Mouse (Mus musculus) adrenal gland, postnatal 4 days (tissue): ENCODE data around the gene Slc27a3. TPM values are rescaled to one million over a fixed set of nuclear protein-coding genes. Genes with fewer than 3 reads are reported as not detected.
"Not testable (repeated sequence)": the region's sequence is repeated elsewhere in the genome, so short reads cannot be mapped to it uniquely, and the experiment has no call there.

Experiments used
- DNase-seq, 2 experiments: peaks; one replicate each; pipeline ENCODE4 v3.0.0; 2021 to 2022; ENCODE audit warnings: low spot score in 2 of 2, mixed read lengths in 2 of 2
- total RNA-seq, 2 experiments: library from RNA; stranded (reverse); gene quantifications; 2 replicates each; pipeline ENCODE4 v1.2.3; 2021

Gene Slc27a3
- total RNA-seq, 2 experiments from 2014 or later = 76.7 to 83.4 TPM

DNA sequence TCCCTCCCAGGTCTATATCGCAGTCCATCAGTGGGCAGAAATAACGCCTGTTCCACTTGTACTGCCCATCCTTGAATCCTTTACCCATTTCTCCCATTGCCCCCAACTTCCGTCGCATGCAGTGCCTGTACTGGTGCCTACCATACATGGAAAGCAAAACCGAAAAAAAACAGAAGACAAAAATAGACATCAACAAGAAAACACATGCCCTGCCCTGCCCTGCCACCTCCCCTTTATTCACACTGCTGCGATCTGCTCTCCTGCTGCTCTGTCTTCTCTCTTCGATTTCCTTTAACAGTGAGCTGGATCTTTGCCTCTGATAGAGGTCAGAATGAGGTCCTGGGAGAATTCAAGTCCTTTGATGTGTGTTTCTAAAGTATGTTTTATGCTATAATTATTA, 31.8 kb downstream of the Slc27a3 start:
- no peak for DNase-seq

DNA sequence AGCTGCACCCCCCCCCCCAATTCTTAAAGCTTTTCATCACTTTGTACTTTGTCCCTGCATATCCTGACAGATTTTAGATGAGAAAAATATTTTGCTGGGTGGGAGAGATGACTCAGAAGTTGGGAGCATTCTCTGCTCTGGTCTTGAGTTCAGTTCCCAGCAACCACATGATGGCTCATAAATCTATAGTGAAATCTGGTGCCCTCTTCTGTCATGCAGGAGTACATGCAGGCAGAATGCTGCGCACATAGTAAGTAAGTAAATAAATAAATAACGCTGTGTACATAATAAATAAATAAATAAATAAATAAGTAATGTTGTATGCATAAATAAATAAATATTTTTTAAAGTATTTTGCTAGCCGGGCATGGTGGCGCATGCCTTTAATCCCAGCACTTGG, 41.9 kb downstream of the Slc27a3 start:
- DNase-seq = no peak

DNA sequence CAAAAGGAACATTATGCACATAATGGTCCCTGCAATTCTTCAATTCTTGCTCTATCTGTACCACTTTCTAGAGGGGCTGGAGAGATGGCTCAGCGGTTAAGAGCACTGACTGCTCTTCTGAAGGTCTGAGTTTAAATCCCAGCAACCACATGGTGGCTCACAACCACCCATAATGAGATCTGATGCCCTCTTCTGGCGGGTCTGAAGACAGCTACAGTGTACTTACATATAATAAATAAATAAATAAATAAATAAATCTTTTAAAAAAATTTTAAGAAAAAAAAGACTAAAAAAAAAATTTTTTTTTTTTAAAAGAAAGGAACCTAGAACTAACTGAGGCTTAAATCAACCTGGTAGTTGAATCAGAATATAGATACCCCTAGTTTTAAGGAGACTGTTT, 46.9 kb downstream of the Slc27a3 start:
- DNase-seq = not testable (repeated sequence)

DNA sequence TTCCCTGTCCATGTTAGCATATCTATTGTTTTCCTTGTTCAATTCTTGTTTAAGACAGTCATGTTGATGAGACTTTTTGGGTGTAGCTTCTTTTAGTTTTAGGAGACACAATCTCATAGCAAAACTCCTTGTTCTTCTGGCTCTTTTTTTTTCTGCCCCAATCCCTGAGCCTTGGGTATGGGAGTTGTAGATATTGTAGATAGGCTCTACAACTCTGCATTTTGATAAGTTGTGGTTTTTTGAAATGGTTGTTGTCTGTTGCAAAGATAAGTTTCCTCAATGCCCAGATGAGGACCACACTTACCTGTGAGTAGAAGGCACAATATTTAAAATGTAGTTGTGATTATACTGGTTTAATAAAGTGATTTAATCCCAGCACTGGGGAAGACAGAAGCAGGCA, 49.6 kb downstream of the Slc27a3 start:
- no peak for DNase-seq

DNA sequence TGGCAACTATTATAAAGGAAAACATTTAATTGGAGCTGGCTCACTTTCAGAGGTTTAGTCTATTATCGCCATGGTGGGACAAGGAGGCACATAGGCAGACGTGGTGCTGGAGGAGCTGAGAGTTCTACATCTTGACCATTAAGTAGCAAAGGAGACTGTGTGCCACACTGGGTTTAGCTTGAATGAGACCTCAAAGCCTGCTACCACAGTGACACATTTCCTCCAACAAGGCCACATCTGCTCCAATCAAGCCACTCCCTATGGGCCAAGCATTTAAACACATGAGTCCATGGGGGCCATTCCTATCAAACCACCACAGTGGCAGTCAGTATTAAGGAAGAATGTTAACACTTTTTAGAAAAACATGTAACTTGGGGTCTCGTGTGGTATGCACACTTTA, 51.5 kb downstream of the Slc27a3 start:
- no peak for DNase-seq

DNA sequence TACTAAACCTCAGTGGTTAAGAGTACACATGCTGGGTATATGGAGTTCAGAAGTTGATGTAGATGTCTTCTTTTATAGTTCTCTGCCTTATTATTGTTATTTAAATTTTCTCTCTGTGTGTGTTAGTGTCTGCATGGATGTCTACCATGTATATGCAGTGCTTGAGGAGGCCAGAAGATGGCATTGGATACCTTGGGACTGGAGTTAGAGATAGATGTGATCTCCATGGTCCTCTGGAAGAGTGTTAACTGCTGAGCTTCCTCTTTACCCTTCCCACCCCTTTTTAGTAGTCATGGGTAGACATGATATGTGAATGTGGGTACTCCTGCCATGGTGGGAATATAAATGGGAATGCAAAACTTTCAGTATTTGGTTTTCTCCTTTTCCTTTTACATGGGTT, 54.2 kb downstream of the Slc27a3 start:
- DNase-seq = no peak

Other genes starting within 250 kb of the Slc27a3 start
- gene Rps27, start 176.3 kb downstream of the Slc27a3 start, total RNA-seq = 1,000 to 10,000 TPM; 2,496 to 2,695 TPM
- gene Rab13, start 176.2 kb downstream of the Slc27a3 start, total RNA-seq = 10 to 100 TPM; 52.7 to 56.4 TPM
- gene Jtb, start 158.3 kb downstream of the Slc27a3 start, total RNA-seq = 10 to 100 TPM; 62.8 to 64.6 TPM
- gene Creb3l4, start 146.4 kb downstream of the Slc27a3 start, total RNA-seq = under 1 TPM; 0.87 to 0.98 TPM
- gene Slc39a1, start 141.8 kb downstream of the Slc27a3 start, total RNA-seq = 100 to 1,000 TPM; 136 TPM
- gene Crtc2, start 135.8 kb downstream of the Slc27a3 start, total RNA-seq = 10 to 100 TPM; 57.6 to 57.9 TPM
- gene Dennd4b, start 124.8 kb downstream of the Slc27a3 start, total RNA-seq = 10 to 100 TPM; 15.5 to 17.4 TPM
- gene Gatad2b, start 96.8 kb downstream of the Slc27a3 start, total RNA-seq = 100 to 1,000 TPM in 1 of 2 experiments, 10 to 100 TPM in 1; 90.7 to 105 TPM
- gene Ints3, start 43.7 kb upstream of the Slc27a3 start, total RNA-seq = 10 to 100 TPM; 56.4 to 57.6 TPM
- 100 to 1,000 TPM; 120 to 121 TPM for gene Npr1, start 75.9 kb upstream of the Slc27a3 start, total RNA-seq
- 10 to 100 TPM; 81.8 to 92.6 TPM for gene Ilf2, start 86.2 kb upstream of the Slc27a3 start, total RNA-seq
- gene Snapin, start 101.1 kb upstream of the Slc27a3 start, total RNA-seq = 10 to 100 TPM; 70.9 to 72.3 TPM
- gene Chtop, start 119.6 kb upstream of the Slc27a3 start, total RNA-seq = 100 to 1,000 TPM; 137 to 138 TPM
- 10 to 100 TPM; 67.1 TPM for gene S100a1, start 124.5 kb upstream of the Slc27a3 start, total RNA-seq
- 10 to 100 TPM; 23.9 to 24.7 TPM for gene S100a13, start 124.5 kb upstream of the Slc27a3 start, total RNA-seq
- 1 to 10 TPM in 1 of 2 experiments, under 1 TPM in 1; 0.54 to 1.2 TPM for gene S100a14, start 136.9 kb upstream of the Slc27a3 start, total RNA-seq
- 10 to 100 TPM; 68.4 to 74.4 TPM for gene S100a16, start 147.3 kb upstream of the Slc27a3 start, total RNA-seq
- not detected for gene S100a3, start 170.6 kb upstream of the Slc27a3 start, total RNA-seq
- not detected for gene S100a2, start 200.3 kb upstream of the Slc27a3 start, total RNA-seq
- not detected for gene Gm42674, start 212.0 kb upstream of the Slc27a3 start, total RNA-seq
- gene S100a4, start 213.8 kb upstream of the Slc27a3 start, total RNA-seq = 10 to 100 TPM; 11.4 to 14.7 TPM
- not detected for gene S100a5, start 218.6 kb upstream of the Slc27a3 start, total RNA-seq
- 10 to 100 TPM; 71.7 to 72.5 TPM for gene S100a6, start 222.9 kb upstream of the Slc27a3 start, total RNA-seq